Mouse (Mus musculus) kidney, adult 9 months (tissue): ENCODE measurements at regions not wholly inside any gene's neighbourhood (a gene's known extent, or its start where the extent isn't known, plus 50 kb on each side); places are given as distances from the start of the nearest gene placed in this dataset.
"Not testable (repeated sequence)": the region's sequence is repeated elsewhere in the genome, so short reads cannot be mapped to it uniquely, and the experiment has no call there.

Source experiments
- DNase-seq: peaks from one replicate; pipeline ENCODE4 v3.0.0; 2022

- no peak for DNase-seq
Measured at GRCm38 (mm10) chr3:149090103-149090502, 99.7 kb upstream of the Adgrl2 start.

- DNase-seq: peak; percentile 30
Measured at GRCm38 (mm10) chr3:149088621-149089128, 98.3 kb upstream of the Adgrl2 start.

GRCm38 (mm10) chr3:149087488-149087887, 97.1 kb upstream of the Adgrl2 start:
- peak; percentile 91 for DNase-seq

GRCm38 (mm10) chr3:149086704-149087103, 96.3 kb upstream of the Adgrl2 start:
- no peak for DNase-seq

- DNase-seq: no peak
Measured at GRCm38 (mm10) chr3:149086086-149086485, 95.7 kb upstream of the Adgrl2 start.

GRCm38 (mm10) chr3:149084861-149085598, 94.7 kb upstream of the Adgrl2 start:
- peak; percentile 67 for DNase-seq

- DNase-seq: no peak
Measured at GRCm38 (mm10) chr3:149083391-149083790, 93.0 kb upstream of the Adgrl2 start.

- DNase-seq: no peak
Measured at GRCm38 (mm10) chr3:149078881-149079280, 88.5 kb upstream of the Adgrl2 start.

GRCm38 (mm10) chr3:149076928-149077551, 86.7 kb upstream of the Adgrl2 start:
- no peak for DNase-seq

GRCm38 (mm10) chr3:149075488-149075851, 85.1 kb upstream of the Adgrl2 start:
- peak; percentile 67 for DNase-seq

- peak; percentile 54 for DNase-seq
Measured at GRCm38 (mm10) chr3:149074658-149075487, 84.5 kb upstream of the Adgrl2 start.

- DNase-seq: peak; percentile 20
Measured at GRCm38 (mm10) chr3:149070201-149070600, 79.8 kb upstream of the Adgrl2 start.

- no peak for DNase-seq
Measured at GRCm38 (mm10) chr3:149069436-149069835, 79.1 kb upstream of the Adgrl2 start.

- DNase-seq: no peak
Measured at GRCm38 (mm10) chr3:149068821-149069220, 78.5 kb upstream of the Adgrl2 start.

- no peak for DNase-seq
Measured at GRCm38 (mm10) chr3:149067758-149068157, 77.4 kb upstream of the Adgrl2 start.

- no peak for DNase-seq
Measured at GRCm38 (mm10) chr3:149055077-149055476, 64.7 kb upstream of the Adgrl2 start.

- DNase-seq: not testable (repeated sequence)
Measured at GRCm38 (mm10) chr3:149052295-149052902, 62.0 kb upstream of the Adgrl2 start.

GRCm38 (mm10) chr3:149045343-149045742, 55.0 kb upstream of the Adgrl2 start:
- DNase-seq: no peak

GRCm38 (mm10) chr3:149043901-149044300, 53.5 kb upstream of the Adgrl2 start:
- DNase-seq: peak; percentile 40

GRCm38 (mm10) chr3:149042527-149042926, 52.2 kb upstream of the Adgrl2 start:
- DNase-seq: no peak

- no peak for DNase-seq
Measured at GRCm38 (mm10) chr3:149041188-149041587, 50.8 kb upstream of the Adgrl2 start.
